ENCODE assay signal across 10 mouse cellular contexts in the genomic region with DNA sequence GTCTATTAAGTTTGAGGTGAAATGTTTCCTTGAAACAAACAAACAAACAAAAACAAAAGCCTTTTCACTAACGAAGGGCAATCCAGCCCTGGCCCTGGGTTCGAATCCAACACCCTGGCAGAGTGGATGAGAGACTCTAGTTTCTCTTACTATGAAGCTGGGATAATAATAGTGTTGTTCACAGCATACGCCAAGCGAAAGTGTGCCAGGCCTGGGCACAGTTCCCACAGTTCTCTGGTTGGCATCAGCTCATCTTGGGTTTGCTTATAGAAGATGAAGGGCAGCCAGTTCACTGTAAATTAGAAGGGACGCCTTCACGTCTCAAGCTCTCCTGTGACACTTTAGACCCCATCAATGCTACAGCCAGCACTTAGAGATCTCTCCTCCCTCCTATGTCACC. TPM values are rescaled to one million over a fixed set of nuclear protein-coding genes. Genes with fewer than 3 reads are reported as not detected.
DNase-seq lines count a peak whose midpoint lies in the region; ATAC-seq and TF ChIP-seq lines count a peak whose summit lies in the region.
"Had no signal": no experiment of that assay in that cellular context is flagged by ENCODE, and none has a peak within 500 bp of the region (broad histone marks: within the 10 kb centered on the region; RNA-seq: fewer than 3 reads in every experiment).

No protein-coding gene starts in this region.

- 46% methylated on average over 6 of the region's 6 CpGs for WGBS in forebrain, embryonic 16.5 days
- 75% methylated on average over 6 of the region's 6 CpGs for WGBS in forebrain, embryonic 13.5 days
- 75% methylated on average over 6 of the region's 6 CpGs for WGBS in neural tube, embryonic 15.5 days
- WGBS in lung, adult 2 months: 63% methylated on average over 6 of the region's 6 CpGs

- H3K27me3 ChIP-seq in forebrain, embryonic 16.5 days (replicated peaks; ENCODE audit: control insufficient read depth, insufficient read depth, low read length): no peaks in the 10 kb centered on the region
- no peaks in the 10 kb centered on the region for H3K27me3 ChIP-seq in forebrain, embryonic 13.5 days
- H3K27me3 ChIP-seq in neural tube, embryonic 15.5 days (replicated peaks): no peaks in the 10 kb centered on the region
- H3K27me3 ChIP-seq: embryonic facial prominence, embryonic 12.5 days; stomach, embryonic 15.5 days had no signal

- H3K4me1 ChIP-seq in forebrain, embryonic 16.5 days (replicated peaks; ENCODE audit: control insufficient read depth, insufficient read depth, low read length): peaks cover 20% of the 10 kb centered on the region
- peaks cover 11% of the 10 kb centered on the region for H3K4me1 ChIP-seq in forebrain, embryonic 13.5 days
- H3K4me1 ChIP-seq in neural tube, embryonic 15.5 days: peaks cover 14% of the 10 kb centered on the region
- peaks cover 7% of the 10 kb centered on the region; the same call in 1 of the 2 replicates for H3K4me1 ChIP-seq in lung, adult 2 months (ENCODE audit: control insufficient read depth, insufficient read depth, low read length)

- no peaks in the 10 kb centered on the region for H3K9me3 ChIP-seq in forebrain, embryonic 16.5 days (ENCODE audit: control insufficient read depth, low read length)
- no peaks in the 10 kb centered on the region for H3K9me3 ChIP-seq in forebrain, embryonic 13.5 days (replicated peaks)
- no peaks in the 10 kb centered on the region for H3K9me3 ChIP-seq in neural tube, embryonic 15.5 days (replicated peaks)
- H3K9me3 ChIP-seq: embryonic facial prominence, embryonic 12.5 days; stomach, embryonic 15.5 days had no signal

- 0 out of 2 replicates have a peak overlapping the region, but pooled peaks have one; percentile 0 for H3K27ac ChIP-seq in forebrain, embryonic 16.5 days (ENCODE audit: low read length)
- no peak overlapping the region for H3K27ac ChIP-seq in forebrain, embryonic 13.5 days
- H3K27ac ChIP-seq in neural tube, embryonic 15.5 days (replicated peaks): peak overlapping the region; percentile 61
- H3K27ac ChIP-seq: embryonic facial prominence, embryonic 12.5 days had no signal

- no peak overlapping the region for H3K4me3 ChIP-seq in forebrain, embryonic 16.5 days (replicated peaks; ENCODE audit: low read length)
- H3K4me3 ChIP-seq in forebrain, embryonic 13.5 days: no peak overlapping the region
- no peak overlapping the region for H3K4me3 ChIP-seq in neural tube, embryonic 15.5 days (replicated peaks)
- H3K4me3 ChIP-seq in lung, adult 2 months (replicated peaks; ENCODE audit: extremely low read depth, low read depth, low read length): no peak overlapping the region
- H3K4me3 ChIP-seq: embryonic facial prominence, embryonic 12.5 days; stomach, embryonic 15.5 days had no signal

- no peak overlapping the region for H3K4me2 ChIP-seq in forebrain, embryonic 16.5 days (ENCODE audit: low read length)
- no peak overlapping the region for H3K4me2 ChIP-seq in forebrain, embryonic 13.5 days
- H3K4me2 ChIP-seq in neural tube, embryonic 15.5 days: no peak overlapping the region
- H3K4me2 ChIP-seq: embryonic facial prominence, embryonic 12.5 days; stomach, embryonic 15.5 days had no signal

- no peak for TF ChIP-seq POLR2A in lung, adult 2 months (IDR thresholded peaks at IDR 0.05; ENCODE audit: borderline replicate concordance, extremely low read depth, low read depth, low read length)

- peak; percentile 49; the same call in 1 of the 2 replicates for ATAC-seq in forebrain, embryonic 16.5 days
- ATAC-seq in forebrain, embryonic 13.5 days: no peak
- ATAC-seq in neural tube, embryonic 15.5 days (ENCODE audit: low FRiP score): no peak
- no peak for ATAC-seq in granulocyte monocyte progenitor cell, adult 5-6 weeks (replicated peaks; ENCODE audit: poor library complexity, severe bottlenecking)

- H3K9ac ChIP-seq in forebrain, embryonic 16.5 days (replicated peaks; ENCODE audit: low read depth, low read length): no peak overlapping the region
- no peak overlapping the region for H3K9ac ChIP-seq in forebrain, embryonic 13.5 days
- H3K9ac ChIP-seq in neural tube, embryonic 15.5 days (replicated peaks): no peak overlapping the region
- H3K9ac ChIP-seq: embryonic facial prominence, embryonic 12.5 days; stomach, embryonic 15.5 days had no signal

- DNase-seq in neural tube, embryonic 10.5 days (ENCODE audit: extremely low spot score, low spot score): no peak
- peak; percentile 47 to 75 for DNase-seq in layer of hippocampus, postnatal 14 days (ENCODE audit: low spot score in 2 of 2)
- no peak for DNase-seq in embryo, embryonic 10 days (ENCODE audit: low spot score)
- DNase-seq in lung, adult 2 months: no peak

- no peak for TF ChIP-seq CTCF in lung, adult 2 months (IDR thresholded peaks at IDR 0.05; ENCODE audit: insufficient read depth, low read length)

- H3K36me3 ChIP-seq in forebrain, embryonic 16.5 days (ENCODE audit: control insufficient read depth, insufficient read depth): no peaks in the 10 kb centered on the region
- no peaks in the 10 kb centered on the region for H3K36me3 ChIP-seq in forebrain, embryonic 13.5 days (ENCODE audit: poor library complexity, severe bottlenecking)
- no peaks in the 10 kb centered on the region for H3K36me3 ChIP-seq in neural tube, embryonic 15.5 days
- H3K36me3 ChIP-seq: embryonic facial prominence, embryonic 12.5 days; stomach, embryonic 15.5 days had no signal

RNA-seq across cellular contexts. Expression of a gene that starts 39.2 kb away (rescaled TPM):
- 92.7 and 94.8 TPM in 2 replicates for polyA plus RNA-seq in forebrain, embryonic 16.5 days (2015; fragmentation: Nextera tagmentation; extraction: Ambion mirVana)
- polyA plus RNA-seq in forebrain, embryonic 13.5 days (2015; fragmentation: Nextera tagmentation; extraction: Ambion mirVana): 148 and 168 TPM in 2 replicates
- polyA plus RNA-seq in neural tube, embryonic 15.5 days (2015; fragmentation: Nextera tagmentation; extraction: Ambion mirVana): 83.9 and 96.8 TPM in 2 replicates
- total RNA-seq in layer of hippocampus, postnatal 14 days (2021): 10 to 100 TPM; 58.3 to 58.8 TPM
- 12.6 and 13.1 TPM in 2 replicates for total RNA-seq in granulocyte monocyte progenitor cell, adult 5-6 weeks (2014; fragmentation: Nextera tagmentation)
- 8.8 and 11.6 TPM in 2 replicates for total RNA-seq in granulocyte monocyte progenitor cell, adult 5-6 weeks (2017)
- polyA plus RNA-seq in lung, adult 2 months (2012; rRNA removed): 26.6 and 27.7 TPM in 2 replicates

RNA-seq across cellular contexts. Expression of a gene that starts 39.5 kb away (rescaled TPM):
- polyA plus RNA-seq in forebrain, embryonic 16.5 days (2015; fragmentation: Nextera tagmentation; extraction: Ambion mirVana): 33.1 and 35.0 TPM in 2 replicates
- 21.3 and 22.9 TPM in 2 replicates for polyA plus RNA-seq in forebrain, embryonic 13.5 days (2015; fragmentation: Nextera tagmentation; extraction: Ambion mirVana)
- 50.3 and 55.9 TPM in 2 replicates for polyA plus RNA-seq in neural tube, embryonic 15.5 days (2015; fragmentation: Nextera tagmentation; extraction: Ambion mirVana)
- total RNA-seq in layer of hippocampus, postnatal 14 days (2021): 10 to 100 TPM; 45.9 to 49.2 TPM
- not detected in 2 replicates for total RNA-seq in granulocyte monocyte progenitor cell, adult 5-6 weeks (2014; fragmentation: Nextera tagmentation)
- 0.36 TPM in 1 of 2 replicates, not detected in the other for total RNA-seq in granulocyte monocyte progenitor cell, adult 5-6 weeks (2017)
- polyA plus RNA-seq in lung, adult 2 months (2012; rRNA removed): 21.5 and 21.9 TPM in 2 replicates

Comparison
In these comparisons a context has a peak if more than half of its experiments do, and no peak if none do; other contexts are left out.
1. DNase-seq: peak in layer of hippocampus, postnatal 14 days (2 of 2); none in neural tube, embryonic 10.5 days (single experiment), embryo, embryonic 10 days (single experiment) and lung, adult 2 months (single experiment).